Mouse (Mus musculus): Measurements from ENCODE around the gene Ttc7.
"Not testable (repeated sequence)": the region's sequence is repeated elsewhere in the genome, so short reads cannot be mapped to it uniquely, and the experiment has no call there.

Ttc7 gene

DNA sequence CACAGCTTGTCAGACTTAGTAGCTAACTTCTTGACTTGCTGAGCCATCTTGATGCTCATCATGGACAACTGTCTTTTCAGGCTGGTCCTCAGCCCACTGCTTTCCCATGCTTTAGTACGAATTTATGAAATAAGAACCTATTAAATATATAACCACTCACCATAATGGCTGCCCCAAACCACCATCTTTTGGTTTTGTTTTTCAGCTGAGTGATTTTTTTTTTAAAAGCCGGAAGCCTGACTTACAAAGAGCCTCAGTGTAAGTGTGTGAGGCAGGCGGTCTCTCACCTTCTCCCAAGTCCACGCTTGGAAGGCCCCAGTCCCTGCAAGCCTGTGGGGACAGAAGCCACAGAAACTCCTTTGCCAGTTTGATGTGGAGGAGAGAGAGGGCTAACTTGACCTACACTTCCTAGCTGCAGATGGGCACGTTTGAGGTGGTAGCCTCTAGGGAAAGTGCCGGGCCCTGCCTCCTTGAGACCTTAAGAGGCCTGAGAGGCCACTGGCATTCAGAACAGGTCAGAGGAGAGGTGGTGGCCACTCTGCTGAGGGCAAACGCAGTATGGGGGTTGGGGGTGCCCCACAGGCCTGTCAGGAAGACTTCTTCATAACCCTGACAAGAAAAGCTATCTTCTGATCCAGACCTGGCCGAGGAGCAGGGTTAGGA lies 3.9 kb downstream of the Ttc7 start:
- DNase-seq (ENCODE audit: low spot score), result no peak

DNA sequence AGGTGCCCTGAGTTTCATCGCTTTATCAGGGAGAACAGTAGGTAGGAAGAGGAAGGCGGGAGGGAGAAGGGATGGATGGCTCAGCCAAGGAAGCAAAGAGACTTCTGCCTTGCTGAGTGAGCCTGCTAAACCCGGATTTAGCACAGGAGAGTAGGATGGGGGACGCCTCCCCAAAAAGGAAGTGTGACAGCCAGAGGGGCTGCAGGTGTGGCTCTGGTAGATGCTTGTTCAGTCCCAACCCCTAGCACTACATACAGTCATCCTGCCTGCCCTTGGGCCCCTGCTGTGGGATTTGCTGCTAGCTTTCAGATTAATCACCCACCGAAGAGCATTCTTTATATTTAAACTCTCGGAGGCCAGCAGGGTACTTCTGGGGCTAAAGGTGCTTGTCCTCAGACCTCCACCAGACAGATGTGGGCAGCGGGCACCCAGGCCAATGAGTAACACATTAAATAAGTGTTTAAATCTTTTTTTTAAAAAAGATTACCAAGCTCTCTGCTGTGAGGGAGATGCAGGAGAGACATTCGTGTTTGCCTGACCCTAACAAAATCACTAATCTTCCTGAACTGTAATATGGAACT lies 4.6 kb downstream of the Ttc7 start:
- no peak for DNase-seq (ENCODE audit: low spot score)

DNA sequence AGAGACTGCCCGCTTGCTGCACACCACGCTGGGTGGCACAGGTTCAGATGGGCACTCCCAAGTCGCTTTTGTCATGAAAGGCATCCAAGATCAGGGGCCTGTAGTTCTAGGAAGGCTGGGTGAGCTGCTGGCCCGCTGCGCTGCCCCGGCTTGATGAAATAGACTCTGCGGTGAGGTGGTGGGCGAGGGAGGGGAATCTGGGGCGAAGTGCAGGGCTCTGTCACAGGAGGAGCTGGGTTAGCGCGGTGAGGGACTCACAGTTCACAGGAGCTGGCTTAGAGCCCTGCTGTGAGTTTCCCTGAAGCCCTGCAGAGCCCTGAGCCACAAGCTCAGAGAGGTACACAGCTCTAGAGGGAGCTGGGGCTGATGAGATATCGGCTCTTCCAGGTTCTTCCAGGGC lies 5.4 kb downstream of the Ttc7 start:
- DNase-seq (ENCODE audit: low spot score), result no peak

DNA sequence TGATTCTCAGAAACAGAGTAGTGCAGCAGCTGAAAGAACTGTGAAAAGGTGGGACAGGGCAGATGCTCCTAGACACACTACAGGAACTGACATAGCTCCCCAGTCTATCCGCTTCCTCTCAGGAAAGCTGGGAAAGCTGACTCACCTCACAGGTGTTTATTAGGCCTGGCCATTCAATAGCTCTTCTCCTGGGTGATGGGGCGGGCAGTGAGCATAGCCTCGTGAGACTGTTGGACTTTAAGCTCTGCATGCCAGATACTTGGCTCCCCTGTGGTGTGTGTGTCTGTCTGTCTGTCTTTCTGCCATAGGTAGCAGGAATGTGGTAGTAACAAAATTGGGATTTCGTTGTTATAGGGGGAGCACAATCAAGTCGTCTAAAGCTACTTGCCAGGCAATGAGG lies 6.7 kb downstream of the Ttc7 start:
- no peak for DNase-seq (ENCODE audit: low spot score)

DNA sequence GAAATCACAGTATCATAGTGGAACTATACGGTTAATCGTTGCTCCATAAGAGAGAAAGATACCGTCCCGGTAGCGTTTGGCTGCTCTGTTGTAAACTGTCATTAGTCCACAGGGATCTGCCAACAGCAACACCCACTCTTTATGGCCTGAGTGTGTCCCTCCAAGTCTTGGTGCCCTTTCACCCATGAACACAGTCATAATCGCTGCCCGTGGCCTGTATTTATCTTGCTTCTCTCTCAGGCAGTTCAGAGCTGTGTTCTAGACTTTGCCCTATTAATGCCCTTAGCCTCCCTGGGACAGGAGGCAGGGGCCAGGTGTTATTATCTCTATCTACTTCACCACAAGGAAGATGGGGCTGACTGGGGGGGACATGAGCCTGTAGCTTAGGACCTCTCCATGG lies 8.4 kb downstream of the Ttc7 start:
- DNase-seq (ENCODE audit: low spot score), result no peak

DNA sequence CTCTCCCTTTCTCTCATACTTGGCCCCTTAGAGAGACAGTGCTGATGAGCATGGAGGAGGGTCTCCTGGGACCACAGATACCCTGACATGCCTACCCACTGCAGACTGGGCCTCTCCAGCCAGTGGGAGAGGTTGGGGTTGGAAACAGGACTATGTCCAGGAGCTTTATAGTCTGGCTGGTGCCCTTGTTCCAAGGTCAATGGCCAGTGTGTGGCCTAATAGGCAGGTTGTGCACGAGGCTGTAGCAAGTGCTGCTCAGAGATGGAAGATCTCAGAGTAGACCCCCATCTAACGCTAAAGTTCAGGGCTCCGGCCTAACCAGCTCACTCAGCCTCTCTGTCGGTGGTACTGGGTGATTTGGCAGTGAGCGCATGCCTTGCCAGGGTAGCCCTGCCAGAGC lies 9.1 kb downstream of the Ttc7 start:
- DNase-seq (ENCODE audit: low spot score), result no peak

DNA sequence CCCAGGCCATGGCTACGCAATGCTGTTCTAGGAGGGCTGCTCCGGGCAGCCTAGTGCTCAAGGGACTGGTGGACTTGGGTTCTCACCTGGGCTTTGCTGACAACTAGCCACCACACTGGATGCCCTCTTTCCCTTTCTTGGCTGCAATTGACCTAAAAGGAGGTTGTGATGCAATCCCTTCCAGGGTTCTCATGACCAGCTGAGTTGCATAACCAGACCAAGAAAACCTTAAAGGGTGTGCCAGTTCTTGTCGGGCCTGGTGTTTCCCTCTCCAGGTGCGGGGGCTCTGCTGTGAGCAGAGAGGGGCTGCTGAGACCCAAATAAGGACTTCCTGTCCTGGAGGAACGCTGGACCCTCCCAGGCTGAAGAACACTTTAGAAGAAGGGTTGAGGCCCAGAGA lies 10.4 kb downstream of the Ttc7 start:
- peak; percentile 62 for DNase-seq (ENCODE audit: low spot score)

DNA sequence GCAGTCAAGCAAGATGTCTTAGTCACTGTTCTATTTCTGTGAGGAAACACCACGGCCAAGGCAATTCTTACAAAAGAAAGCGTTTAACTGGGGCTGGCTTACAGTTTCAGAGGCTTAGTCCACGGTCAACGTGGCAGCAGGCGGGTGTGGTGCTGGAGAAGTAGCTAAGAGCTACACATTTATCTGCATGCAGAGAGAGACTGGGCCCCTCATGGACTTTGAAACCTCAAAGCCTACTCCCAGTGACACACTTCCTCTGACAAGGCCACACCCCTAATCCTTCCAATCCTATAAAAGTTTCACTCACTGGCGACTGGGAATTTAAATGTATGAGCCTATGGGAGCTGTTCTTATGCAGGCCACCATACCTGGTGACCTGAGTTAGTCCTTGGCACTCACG lies 13.1 kb downstream of the Ttc7 start:
- no peak for DNase-seq (ENCODE audit: low spot score)

DNA sequence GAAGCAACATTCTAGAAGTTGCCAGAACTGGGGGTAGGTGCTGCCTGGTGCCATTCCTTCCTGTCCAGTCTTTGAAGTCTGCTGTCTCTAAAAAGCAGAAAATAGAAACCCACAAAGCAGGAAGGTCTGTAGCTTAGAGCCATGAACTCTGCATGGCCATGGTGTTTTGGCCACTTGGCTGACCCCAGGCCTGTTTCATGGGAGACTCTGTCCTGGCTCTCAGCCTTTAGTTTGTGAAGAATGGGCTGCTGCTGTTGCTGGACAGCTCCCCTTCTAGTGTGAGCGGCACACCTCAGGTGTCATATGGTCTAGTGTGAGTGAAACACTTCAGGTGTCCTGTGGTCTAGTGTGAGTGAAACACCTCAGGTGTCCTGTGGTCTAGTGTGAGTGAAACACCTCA lies 14.0 kb downstream of the Ttc7 start:
- not testable (repeated sequence) for DNase-seq (ENCODE audit: low spot score)

DNA sequence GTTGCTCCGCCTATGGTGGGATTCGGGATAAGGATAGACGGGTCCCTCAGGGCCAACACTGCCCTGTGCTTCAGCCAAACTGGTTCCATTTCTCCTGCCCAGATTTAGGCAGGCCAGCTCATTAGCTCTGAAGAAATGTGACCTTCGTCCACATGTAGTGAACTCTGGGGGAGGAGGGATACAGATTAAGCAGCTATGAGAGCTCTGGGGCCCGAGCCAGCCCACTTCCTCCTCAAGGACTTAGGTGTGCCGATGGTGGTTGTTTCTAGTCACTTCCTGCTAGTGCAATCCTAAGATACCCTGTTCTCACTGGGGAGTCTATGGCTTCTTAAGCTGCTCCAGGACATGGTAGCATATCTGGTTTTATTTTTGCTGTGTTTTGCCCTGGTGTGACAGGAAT lies 16.3 kb downstream of the Ttc7 start:
- peak; percentile 80 for DNase-seq (ENCODE audit: low spot score)

DNA sequence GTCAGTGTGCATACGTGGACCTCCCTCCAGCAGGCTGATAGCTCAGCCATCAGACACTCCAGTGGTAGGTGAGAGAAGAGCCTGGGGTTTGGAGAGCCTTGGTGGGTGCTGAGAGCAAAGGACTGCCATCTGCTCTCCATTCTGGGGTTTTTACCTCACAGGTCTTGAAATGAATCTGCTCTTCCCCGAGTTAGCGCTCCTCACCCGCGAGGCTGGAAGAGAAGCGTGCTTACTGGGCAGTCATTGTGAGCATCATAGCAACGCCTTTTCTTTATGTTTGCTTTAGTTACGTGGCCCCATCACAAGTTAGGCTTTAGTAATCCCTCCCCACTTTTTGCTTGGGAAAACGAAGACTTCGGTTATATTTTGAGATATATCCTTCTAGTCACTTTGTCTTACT lies 17.7 kb downstream of the Ttc7 start:
- DNase-seq (ENCODE audit: low spot score), result no peak

DNA sequence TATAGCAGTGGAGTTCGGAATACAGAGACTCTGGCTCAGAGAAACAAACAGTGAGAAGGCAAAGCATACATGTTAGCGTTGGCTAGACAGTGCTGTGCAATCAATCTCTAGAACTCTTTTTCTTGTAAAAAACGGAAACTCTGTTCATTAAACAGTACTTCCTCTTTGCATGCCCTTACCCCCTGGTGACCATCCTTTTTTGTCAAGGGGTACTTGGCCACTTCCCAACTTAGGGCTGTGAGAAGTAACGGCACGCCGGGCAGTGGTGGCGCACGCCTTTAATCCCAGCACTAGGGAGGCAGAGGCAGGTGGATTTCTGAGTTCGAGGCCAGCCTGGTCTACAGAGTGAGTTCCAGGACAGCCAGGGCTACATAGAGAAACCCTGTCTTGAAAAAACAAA lies 18.9 kb downstream of the Ttc7 start:
- peak; percentile 54 for DNase-seq (ENCODE audit: low spot score)

DNA sequence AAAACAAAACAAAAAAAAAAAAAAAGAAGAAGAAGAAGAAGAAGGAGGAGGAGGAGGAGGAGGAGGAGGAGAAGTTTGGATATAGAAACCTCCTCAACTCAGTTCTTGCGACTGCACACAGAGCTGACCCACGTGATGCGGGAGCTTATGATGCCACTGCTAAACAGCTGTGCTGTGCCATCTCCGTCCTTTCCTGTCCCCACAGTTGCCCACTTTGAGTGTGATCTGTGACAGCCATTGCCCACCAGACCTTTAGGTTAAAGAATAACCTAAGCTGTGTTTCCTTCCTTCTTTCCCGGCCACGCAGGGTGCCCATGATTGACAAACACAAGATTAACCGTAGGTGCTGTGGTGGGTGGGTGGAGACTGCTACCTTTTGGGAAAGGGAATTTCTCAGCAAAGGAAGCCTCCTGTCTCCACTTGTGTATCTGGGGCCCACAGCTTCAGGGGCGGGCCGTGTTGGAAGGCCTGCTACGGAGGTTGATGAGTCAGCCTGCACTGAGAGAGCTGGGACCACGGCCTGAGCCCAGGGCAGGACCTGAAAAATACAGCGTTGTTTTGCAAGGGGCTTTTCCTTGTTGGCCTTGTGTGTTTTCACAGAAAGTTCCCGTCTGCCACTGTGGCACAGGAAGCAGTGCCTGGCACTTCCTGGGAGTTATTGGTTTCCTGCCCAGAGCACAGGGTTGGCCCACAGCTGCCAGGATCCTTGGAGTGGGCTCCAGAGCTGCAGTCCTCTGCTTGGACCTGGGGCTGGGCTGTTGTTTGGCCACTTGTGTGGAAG lies 19.5 kb downstream of the Ttc7 start:
- no peak for DNase-seq (ENCODE audit: low spot score)

DNA sequence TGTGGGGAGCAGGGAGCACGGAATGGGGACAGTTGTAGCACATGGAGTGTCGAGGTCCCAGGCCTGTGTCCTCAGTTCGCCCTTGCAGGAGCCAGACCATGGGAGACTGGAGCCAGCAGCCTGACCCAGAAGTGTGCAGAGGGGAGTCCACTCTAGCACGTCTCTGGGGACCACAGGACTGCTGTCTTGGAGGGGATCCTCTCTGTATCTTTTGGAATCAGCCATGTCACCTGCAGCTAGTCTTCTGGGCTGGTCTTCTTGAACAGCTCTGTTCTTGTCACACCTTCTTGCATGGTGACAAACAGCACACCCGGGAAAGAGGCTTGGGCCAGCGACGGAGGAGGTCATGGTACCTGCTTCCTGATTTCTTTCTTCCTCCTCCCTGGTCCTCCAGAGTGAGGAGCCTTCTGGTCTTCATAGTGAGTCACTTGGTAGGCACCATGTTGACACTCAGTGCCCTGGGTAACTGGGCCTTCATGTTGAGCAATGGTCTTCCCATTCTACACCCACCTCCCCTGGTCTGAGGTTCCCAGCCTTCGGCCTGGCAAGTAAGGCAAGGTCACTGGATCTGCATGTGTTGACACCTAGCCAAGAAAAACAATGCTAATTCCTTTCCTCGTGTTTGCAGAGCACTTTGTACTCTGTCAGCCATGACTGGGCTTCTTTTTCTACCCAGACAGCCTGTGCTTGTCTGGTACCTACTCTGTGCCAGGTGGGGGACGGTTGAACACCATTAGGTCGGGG lies 21.6 kb downstream of the Ttc7 start:
- peak; percentile 83 for DNase-seq (ENCODE audit: low spot score)

DNA sequence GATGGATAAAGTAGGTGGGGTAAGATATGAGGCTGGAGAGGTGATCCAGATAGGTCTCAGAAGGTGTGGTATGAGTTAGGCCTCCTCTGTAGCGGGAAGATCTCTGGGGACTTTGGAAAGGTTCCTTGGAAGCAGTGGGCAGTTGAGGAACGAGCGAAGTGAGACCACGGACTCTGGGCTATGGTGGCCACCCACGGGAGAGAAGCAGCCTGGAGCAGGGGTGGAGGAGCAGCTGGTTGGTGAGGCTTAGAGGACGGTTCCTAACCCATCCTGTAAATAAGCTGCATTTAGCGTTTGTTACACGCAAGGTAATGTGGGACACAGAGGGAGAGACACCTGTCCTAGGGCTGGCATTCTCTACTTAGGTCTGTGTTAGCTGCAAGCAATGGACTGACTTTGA lies 22.4 kb downstream of the Ttc7 start:
- no peak for DNase-seq (ENCODE audit: low spot score)

DNA sequence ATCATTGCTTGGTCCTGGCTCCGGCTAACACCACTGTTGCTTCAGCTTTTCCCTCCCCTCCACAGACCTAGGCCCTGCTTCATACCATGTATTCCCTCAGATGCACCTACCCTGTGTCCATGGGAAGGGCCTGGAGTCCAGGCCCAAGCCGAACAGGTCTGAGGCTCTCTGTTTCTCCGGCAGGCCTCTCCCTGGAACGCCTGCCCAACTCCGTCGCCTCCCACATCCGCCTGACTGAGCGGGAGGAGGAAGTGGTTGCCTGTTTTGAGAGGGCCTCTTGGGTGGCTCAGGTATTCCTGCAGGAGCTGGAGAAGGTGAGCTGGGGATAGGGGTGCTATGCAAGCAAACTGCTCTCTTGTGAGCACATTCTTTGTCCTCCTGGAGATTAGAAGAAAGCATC lies 24.1 kb downstream of the Ttc7 start:
- DNase-seq (ENCODE audit: low spot score), result peak; percentile 78

DNA sequence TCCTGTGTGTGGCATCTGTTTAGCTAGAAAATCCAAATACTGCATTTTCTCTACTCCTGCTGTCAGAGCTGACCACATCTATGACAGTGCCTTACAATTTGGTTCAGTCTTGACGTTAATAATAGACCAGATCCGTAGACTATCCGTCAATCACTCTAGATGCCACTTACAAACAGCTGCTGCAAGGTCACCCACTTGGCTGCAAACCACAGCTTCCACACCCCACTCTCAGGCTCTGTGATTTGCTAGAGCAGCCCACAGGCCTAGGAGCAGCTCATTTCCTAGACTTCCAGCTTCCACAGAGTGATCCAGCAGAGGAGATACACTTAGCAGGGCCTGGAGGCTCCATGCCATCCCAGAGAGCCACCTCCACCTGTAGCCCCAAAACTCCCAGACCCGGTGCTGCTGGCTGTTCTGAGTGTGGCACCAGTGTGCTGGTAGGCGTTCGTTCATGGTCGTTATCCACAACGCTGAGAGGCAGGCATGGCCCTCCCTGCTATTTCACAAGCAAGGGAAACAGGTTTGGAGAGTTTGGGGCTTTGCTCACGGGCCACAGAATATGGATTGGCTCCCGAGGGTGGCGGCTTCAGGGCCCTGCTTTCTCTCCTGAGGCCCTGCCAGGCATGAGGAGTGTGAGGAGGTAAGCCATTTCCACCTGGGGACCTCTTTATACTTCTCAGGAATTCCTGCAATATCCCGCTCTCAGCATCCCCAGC lies 26.5 kb downstream of the Ttc7 start:
- DNase-seq (ENCODE audit: low spot score), result peak; percentile 31

DNA sequence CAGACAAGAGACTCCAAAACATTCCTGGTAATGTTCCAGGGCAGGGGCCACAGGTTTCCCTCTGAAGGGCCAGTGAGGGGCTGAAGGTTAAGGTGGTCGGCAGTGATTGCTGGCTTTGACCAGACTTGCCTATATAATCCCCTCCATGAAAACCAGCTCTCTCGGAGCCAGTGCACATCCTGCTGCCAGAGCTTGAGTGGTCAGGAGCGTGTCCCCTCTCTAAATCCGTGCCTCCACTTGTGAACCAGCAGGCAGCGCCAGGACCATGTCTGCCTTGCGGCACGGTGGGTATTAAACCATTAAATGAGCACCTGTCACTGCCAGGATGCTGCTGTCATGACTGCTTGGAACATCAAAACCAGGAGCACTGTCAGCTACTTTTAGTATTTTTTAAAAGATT lies 27.8 kb downstream of the Ttc7 start:
- DNase-seq (ENCODE audit: low spot score), result no peak

DNA sequence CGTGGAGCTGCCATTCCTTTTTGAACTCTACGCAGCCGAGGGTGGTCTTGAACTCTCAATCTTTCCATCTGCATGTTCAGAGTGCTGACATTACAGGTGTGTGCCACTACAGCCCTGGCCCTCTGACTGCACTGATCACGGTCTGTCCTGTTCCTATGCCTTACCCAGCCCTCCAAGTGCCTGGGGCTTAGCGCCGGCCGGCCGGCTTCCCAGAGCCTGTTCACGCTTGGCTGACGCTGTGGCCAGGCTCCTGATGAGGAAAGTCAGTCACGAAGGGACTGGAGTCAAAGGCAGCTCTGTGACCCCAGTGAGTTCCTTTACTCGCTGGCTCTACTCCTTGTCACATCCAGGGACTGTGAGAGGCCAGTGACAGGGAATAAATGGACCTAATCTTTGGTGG lies 29.7 kb downstream of the Ttc7 start:
- no peak for DNase-seq (ENCODE audit: low spot score)

DNA sequence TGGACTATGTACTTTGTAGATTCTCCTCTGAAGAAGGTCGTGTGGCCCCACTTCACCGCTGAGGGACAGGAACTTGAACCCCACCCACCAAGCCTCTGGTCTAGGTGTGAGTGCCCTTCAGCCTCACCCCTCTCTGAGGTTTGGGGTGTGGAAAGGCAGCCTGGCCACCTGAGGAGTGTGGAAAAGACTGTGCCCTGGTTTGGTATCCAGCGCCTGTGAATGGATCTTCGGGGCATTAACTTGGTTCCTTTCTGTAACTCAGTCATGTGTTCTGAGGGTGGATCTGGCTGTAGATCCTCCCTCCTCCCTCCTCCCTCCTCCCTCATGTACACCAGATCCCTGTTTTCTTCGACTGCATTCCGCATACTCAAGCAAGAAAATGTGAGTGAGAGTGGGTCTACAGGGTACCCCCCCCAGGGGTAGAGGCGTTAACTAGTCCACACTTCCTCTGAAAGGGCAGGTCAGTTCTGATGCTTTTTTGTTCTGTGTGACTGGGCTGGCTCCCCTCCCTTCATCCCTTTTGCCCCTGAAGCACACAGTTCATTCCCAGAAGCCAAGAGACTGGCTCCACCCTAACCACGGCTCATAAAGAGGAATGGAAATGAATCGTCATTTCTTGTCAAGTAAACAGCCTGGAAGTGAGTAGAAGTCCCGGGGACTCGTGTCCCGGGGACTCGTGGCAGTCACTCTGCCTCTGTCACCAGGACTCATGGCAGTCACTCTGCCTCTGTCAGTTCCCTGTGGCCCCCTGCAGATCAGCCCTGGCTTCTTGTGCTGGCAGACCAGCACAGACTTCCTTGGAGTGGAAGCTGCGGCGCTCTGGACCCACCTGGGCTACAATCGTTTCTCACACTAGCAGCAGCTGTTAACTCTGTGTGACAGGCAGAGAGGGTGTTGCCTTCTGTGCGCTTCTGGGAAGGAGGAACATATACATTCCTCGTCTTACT lies 30.5 kb downstream of the Ttc7 start:
- no peak for DNase-seq (ENCODE audit: low spot score)

DNA sequence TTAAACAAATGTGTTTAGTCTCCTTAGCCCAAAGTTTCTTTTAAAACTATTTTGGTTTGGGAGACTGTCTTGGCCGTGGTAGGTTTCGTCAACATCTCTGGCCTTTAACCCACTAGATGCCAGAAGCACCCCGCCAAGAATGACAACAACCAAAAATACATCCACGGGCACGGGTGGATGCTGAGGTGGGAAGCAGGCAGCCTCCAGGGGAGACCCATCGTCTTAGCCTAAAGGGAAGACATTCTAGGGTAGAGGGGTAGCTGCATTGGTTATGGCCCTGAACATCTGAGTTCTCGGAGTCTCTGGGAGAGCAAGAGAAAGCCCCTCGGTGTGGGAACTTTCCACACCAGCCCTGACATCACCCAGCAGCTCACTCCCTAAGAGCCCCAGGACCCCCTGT lies 31.4 kb downstream of the Ttc7 start:
- no peak for DNase-seq (ENCODE audit: low spot score)

All from lung, postnatal 25 days (tissue).